Mouse (Mus musculus) forebrain, embryonic 10.5 days (tissue): Measurements from ENCODE around the gene Slc39a11. TPM values are rescaled to one million over a fixed set of nuclear protein-coding genes. Genes with fewer than 3 reads are reported as not detected.

Experiments used
- DNase-seq: peaks from one replicate; pipeline ENCODE4 v3.0.0-alpha.2; 2017; ENCODE audit warnings: low spot score; ENCODE audit errors: extremely low spot score
- H3K27ac ChIP-seq: fragments of 300-500 bp; sonication (generic); 2 replicates; pipeline ENCODE4 v1.5.1; 2016; ENCODE audit warnings: mild to moderate bottlenecking
- H3K27me3 ChIP-seq: fragments of 300-500 bp; sonication (generic); 2 replicates; pipeline ENCODE4 v1.6.1; 2016; ENCODE audit warnings: mild to moderate bottlenecking; ENCODE audit not compliant: poor library complexity, severe bottlenecking
- H3K36me3 ChIP-seq: fragments of 300-500 bp; sonication (generic); replicated peaks from 2 replicates; pipeline ENCODE4 v1.6.1; 2016; ENCODE audit warnings: mild to moderate bottlenecking, moderate library complexity
- H3K4me1 ChIP-seq: fragments of 300-500 bp; sonication (generic); 2 replicates; pipeline ENCODE4 v1.6.1; 2016
- H3K4me3 ChIP-seq: fragments of 300-500 bp; sonication (generic); 2 replicates; pipeline ENCODE4 v1.5.1; 2016; ENCODE audit warnings: mild to moderate bottlenecking, moderate library complexity
- H3K9me3 ChIP-seq: fragments of 300-500 bp; sonication (generic); 2 replicates; pipeline ENCODE4 v1.6.1; 2016; ENCODE audit warnings: mild to moderate bottlenecking, moderate library complexity
- WGBS: fragments of 180-500 bp; shearing (Covaris S2); methylation state at CpG from one replicate; pipeline ENCODE4 v1.1.7; 2016; 5-methylcytosine and 5-hydroxymethylcytosine counted together
- polyA plus RNA-seq: library from polyadenylated mRNA; unstranded; fragments of >200 nt; fragmentation: Nextera tagmentation; extraction: Ambion mirVana; gene quantifications from 2 replicates; pipeline ENCODE4 v1.2.1, GENCODE M21; 2016

Slc39a11 gene
- polyA plus RNA-seq, 1 experiment from 2014 or later, result 18.4 TPM

DNA sequence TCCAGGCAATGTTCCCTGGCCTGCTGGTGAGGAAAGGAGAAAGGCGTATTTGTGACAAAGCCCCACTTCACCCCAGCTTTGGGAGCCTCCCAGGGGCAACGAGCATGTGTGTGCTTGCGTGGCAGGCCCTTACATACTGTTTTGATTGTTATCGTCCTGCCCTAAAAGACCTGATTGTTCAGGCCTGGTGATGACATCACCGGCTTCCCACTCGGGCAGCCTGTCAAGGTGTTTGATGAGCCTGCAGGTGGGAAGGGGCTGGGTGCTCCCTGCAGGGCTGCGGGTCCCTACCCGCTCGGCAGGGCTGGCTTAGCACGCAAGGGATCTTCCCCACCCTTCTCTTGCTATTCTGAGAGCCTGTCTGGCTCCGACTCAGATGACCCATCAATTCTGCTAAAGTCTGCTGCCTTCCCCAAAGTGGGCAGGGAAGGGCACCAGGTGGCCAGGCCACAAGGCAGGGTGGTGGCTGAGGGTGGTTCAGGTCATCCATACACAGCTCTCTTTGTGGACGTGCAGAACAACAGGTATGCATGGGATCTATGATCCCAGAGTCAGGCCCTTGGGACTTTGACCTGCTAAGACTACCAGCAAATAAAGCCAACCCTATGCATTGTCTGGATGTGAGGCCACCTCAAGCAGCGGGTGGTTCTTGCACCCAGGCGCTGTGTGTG is 390.0 kb downstream of the Slc39a11 start:
- WGBS, result 88% methylated on average over 14 of the region's 14 CpGs
- peaks cover 52% of the 10 kb centered on the region for H3K4me1 ChIP-seq

DNA sequence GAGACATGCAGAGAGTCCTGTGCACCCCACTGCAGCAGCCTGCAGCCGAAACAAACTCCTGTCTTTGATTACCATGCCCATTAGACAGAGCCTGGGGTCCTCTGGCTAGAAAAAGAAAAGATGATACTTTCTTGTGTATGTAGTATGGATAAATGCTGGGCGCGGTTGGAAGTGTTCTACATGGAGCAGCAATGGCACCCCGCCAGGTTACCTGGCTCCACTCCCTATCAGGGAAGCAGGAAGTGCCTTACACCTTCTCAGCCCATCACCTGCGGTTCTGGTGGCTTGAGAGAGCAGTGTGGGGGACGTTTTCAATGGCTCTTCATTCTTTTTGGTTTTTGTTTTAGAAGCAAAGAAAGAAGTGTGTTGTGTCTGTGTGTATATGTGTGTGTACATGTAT is 391.9 kb downstream of the Slc39a11 start:
- H3K27ac ChIP-seq, result no peak overlapping the region
- 81% methylated on average over 6 of the region's 6 CpGs for WGBS
- no peaks in the 10 kb centered on the region for H3K36me3 ChIP-seq
- peaks cover 3% of the 10 kb centered on the region; the same call in 1 of the 2 replicates for H3K27me3 ChIP-seq
- peaks cover 64% of the 10 kb centered on the region for H3K4me1 ChIP-seq
- no peaks in the 10 kb centered on the region for H3K9me3 ChIP-seq
- H3K4me3 ChIP-seq, result no peak overlapping the region
- DNase-seq, result no peak

More for the DNA sequence above, 390.0 kb downstream of the Slc39a11 start:
- Histone ChIP-seq H3K27ac (peak overlapping the region; percentile 53; the same call in 1 of the 2 replicates), H3K4me3 (no peak overlapping the region), H3K36me3 (no peaks in the 10 kb centered on the region), H3K9me3 (no peaks in the 10 kb centered on the region), H3K27me3 (peaks cover 3% of the 10 kb centered on the region; the same call in 1 of the 2 replicates)
- no peak for DNase-seq

DNA sequence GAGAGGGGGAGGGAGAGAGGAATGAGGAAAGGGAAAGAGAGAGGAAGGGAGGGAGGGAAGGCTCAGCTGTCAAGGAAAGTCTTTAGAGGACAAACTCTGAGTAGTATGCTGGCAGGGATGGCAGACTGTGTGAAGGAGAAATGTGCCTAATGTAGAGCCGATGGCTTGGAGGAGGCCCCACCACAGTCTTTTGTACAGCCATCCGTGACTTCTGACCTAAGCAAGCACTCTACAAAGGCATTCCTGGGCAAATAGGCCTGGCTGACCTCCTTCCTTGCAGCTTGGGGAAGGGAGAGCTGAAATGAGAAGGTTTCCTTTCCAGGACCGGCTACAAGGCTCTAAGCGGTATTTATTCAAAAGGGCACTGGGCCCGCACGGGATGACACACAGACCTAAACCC is 395.2 kb downstream of the Slc39a11 start:
- WGBS, result 51% methylated on average over 6 of the region's 6 CpGs
- Histone ChIP-seq H3K9me3 (no peaks in the 10 kb centered on the region), H3K4me1 (peaks cover 42% of the 10 kb centered on the region), H3K4me3 (no peak overlapping the region), H3K36me3 (no peaks in the 10 kb centered on the region), H3K27me3 (peaks cover 3% of the 10 kb centered on the region; the same call in 1 of the 2 replicates), H3K27ac (peak overlapping the region; percentile 64)
- DNase-seq, result no peak

DNA sequence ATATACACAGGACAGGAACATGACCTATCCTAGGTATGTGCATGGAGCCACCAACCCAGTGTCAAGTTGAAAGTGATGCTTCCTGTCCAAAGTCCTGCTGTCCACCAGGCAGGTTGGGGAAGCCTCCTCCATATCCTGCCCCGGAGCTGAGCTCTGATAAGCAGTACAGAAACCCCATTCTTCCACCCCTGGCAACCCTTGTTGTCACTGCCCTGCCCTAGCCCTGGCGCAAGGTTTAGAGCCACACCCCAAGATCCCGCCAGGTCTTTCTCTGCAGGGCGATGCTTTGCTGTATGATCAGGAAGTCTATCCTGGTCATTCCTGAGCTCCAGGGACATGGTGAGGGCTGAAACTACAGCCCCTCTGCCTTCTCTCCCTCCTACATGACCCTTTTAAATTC is 396.7 kb downstream of the Slc39a11 start:
- Histone ChIP-seq H3K4me1 (peaks cover 36% of the 10 kb centered on the region), H3K4me3 (no peak overlapping the region), H3K27ac (no peak overlapping the region), H3K9me3 (no peaks in the 10 kb centered on the region), H3K36me3 (no peaks in the 10 kb centered on the region), H3K27me3 (peaks cover 3% of the 10 kb centered on the region; the same call in 1 of the 2 replicates)
- 89% methylated on average over 4 of the region's 4 CpGs for WGBS
- no peak for DNase-seq

DNA sequence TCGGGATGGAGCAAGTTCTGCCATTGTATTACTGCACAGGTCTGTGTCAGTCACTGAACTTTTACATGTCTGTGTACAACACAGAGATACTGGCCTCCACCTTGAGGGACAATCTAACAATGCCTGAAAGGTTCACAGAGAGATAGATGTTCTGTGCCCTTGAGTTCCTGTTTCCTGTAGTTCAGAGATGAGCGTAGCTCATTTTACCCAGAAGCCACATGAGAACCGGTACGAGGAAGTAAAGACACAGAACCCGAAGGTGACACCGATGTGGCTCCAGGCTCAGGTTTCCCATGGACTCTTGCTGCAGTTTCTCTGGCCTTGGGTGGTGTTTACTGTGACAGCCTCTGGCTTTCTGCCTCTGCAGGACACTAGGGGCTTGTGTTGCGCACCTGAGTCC is 398.7 kb downstream of the Slc39a11 start:
- H3K4me1 ChIP-seq, result peaks cover 25% of the 10 kb centered on the region
- H3K4me3 ChIP-seq, result no peak overlapping the region
- H3K36me3 ChIP-seq, result no peaks in the 10 kb centered on the region
- 92% methylated on average over 7 of the region's 7 CpGs for WGBS
- no peaks in the 10 kb centered on the region for H3K9me3 ChIP-seq
- H3K27ac ChIP-seq, result no peak overlapping the region
- H3K27me3 ChIP-seq, result no peaks in the 10 kb centered on the region; the same call in 1 of the 2 replicates
- no peak for DNase-seq

DNA sequence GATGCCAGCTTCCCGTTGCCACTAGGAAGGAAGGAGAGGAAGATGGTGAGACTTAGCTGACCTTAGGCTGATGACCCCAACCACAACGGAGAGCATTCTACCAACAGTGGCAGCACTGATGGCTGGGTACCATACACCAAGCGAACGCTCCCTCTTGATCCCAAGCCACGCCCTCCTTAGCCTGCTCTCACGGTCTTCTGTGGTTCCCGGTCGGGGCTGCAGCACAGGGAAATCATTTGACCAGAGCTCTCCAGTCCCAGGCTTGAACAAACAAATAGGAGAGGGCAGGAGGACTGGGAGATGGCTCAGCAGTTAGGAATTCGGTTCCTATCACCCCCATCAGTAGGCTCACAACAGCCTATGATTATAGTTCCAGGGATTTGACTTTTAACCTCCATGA is 403.4 kb downstream of the Slc39a11 start:
- Histone ChIP-seq H3K9me3 (no peaks in the 10 kb centered on the region), H3K27me3 (no peaks in the 10 kb centered on the region), H3K36me3 (no peaks in the 10 kb centered on the region), H3K4me1 (peaks cover 5% of the 10 kb centered on the region; the same call in 1 of the 2 replicates), H3K27ac (no peak overlapping the region), H3K4me3 (no peak overlapping the region)
- WGBS, result 84% methylated on average over 9 of the region's 9 CpGs
- DNase-seq, result no peak

DNA sequence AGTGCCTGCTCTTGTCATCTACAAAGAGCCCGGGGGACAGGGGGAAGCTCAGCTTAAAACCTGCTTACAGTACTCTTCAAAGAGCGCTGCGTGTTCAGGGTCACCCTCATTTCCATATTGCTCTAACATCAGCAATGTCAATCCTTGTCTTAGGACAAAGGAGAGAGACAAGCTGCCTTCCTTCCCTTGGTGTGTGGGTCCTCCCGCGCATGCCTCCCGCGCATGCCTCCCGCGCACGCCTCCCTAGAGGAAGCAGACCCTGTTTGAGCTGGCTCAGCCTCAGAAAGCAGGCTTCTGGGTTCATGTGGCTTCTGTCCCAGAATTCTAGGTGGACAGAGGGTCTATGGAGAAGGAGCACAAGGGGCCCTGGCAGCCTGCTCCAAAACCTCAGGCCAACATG is 404.2 kb downstream of the Slc39a11 start:
- no peak for DNase-seq
- Histone ChIP-seq H3K27me3 (no peaks in the 10 kb centered on the region), H3K4me3 (no peak overlapping the region), H3K27ac (no peak overlapping the region), H3K9me3 (no peaks in the 10 kb centered on the region), H3K36me3 (no peaks in the 10 kb centered on the region), H3K4me1 (peaks cover 5% of the 10 kb centered on the region; the same call in 1 of the 2 replicates)
- 92% methylated on average over 10 of the region's 10 CpGs for WGBS

DNA sequence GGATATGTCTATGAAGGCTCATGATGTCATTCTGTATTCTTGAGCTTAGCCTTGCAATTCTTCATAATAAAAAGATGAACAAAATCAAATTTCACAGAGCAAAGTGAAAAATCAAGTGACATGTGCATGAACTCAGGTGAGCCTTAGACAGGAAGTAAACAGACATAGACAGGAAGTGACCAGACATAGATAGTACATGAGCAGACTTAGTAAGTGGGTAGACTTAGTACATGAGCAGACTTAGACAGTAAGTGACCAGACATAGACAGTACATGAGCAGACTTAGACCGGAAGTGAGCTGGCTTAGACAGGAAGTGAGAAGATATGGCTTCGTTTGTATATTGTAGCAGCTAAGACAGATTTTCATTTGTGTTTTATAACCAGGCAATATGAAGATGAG is 415.4 kb downstream of the Slc39a11 start:
- WGBS, result 92% methylated on average over 2 of the region's 2 CpGs
- H3K36me3 ChIP-seq, result no peaks in the 10 kb centered on the region
- H3K4me3 ChIP-seq, result no peak overlapping the region
- H3K27ac ChIP-seq, result no peak overlapping the region
- peaks cover 24% of the 10 kb centered on the region for H3K27me3 ChIP-seq
- H3K4me1 ChIP-seq, result peaks cover 27% of the 10 kb centered on the region
- DNase-seq, result no peak
- no peaks in the 10 kb centered on the region for H3K9me3 ChIP-seq

DNA sequence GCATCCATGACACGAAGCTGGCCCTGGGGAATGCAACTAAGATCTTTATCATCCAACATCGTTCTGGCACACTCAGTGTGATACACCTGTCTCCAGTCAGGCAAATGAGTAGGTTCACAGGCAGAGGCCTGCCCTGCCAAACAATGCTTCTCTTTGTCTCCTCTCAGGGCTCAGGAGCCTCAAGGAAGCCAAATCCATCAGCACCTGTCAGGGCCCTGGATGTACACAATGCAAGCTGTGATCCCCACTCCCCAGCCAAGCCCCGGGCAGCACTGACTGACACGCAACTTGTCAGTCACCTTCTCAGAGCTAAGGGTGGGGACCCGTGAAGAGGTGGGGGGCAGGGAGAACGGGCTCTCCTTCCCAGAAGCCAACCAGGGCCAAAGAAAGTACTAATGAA is 417.8 kb downstream of the Slc39a11 start:
- WGBS, result 16% methylated on average over 6 of the region's 6 CpGs
- H3K4me3 ChIP-seq, result no peak overlapping the region
- peak overlapping the region; percentile 56 for H3K27ac ChIP-seq
- peaks cover 41% of the 10 kb centered on the region for H3K27me3 ChIP-seq
- no peak for DNase-seq
- H3K4me1 ChIP-seq, result peaks cover 27% of the 10 kb centered on the region
- no peaks in the 10 kb centered on the region for H3K36me3 ChIP-seq
- no peaks in the 10 kb centered on the region for H3K9me3 ChIP-seq

DNA sequence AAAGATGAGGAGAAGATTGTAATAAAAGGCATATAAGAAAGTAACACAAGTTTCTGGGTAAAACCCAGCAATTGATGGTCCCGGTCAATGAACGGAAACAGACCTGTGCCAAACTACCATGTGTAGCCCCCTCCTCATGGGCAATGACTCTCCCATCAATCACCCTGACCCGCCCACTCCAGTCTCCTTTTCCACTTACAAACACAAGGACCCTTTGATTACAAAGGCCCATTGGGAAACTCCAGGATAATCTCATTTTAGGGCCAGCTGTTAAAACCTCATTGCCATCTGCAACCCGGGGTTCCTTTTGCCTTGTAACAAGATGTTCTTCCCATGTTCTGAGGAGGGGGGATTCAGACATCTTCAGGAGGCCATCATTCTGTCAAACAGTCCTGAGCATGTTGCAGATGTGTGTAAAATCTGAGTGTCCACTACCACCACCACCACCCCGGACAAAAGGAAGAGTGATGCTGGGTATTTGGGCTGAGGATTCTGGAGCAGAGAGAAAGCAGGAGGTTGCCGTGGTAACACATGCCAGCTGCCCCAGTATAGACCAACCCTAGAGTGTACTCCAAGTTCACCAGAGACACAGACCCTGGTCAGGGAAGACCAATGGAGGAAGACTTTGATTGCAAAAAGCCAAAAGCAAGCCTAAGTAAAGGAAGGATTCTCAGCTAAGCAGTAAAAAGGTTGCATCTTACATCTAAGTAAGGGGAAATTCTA is 419.3 kb downstream of the Slc39a11 start:
- WGBS, result 67% methylated on average over 6 of the region's 6 CpGs
- Histone ChIP-seq H3K4me1 (peaks cover 35% of the 10 kb centered on the region), H3K4me3 (no peak overlapping the region), H3K27ac (no peak overlapping the region), H3K36me3 (no peaks in the 10 kb centered on the region), H3K9me3 (no peaks in the 10 kb centered on the region), H3K27me3 (peaks cover 52% of the 10 kb centered on the region)
- no peak for DNase-seq

DNA sequence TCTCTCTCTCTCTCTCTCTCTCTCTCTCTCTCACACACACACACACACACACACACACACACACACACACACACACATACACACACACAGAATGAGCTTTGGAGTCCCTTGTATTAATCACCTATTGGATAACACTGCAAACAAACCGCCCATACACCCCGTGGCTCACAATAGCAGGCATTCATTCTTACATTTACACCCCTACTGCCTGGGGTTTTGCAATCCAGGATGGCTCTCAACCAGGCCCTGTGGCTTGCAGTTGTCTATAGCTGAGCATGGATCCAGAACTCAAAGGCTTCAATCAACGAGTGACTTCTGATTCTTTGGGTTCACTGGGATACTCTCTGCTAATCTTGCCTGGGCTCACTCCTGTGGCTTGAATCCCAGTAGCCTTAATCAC is 424.1 kb downstream of the Slc39a11 start:
- peaks cover 77% of the 10 kb centered on the region for H3K27me3 ChIP-seq
- no peaks in the 10 kb centered on the region for H3K9me3 ChIP-seq
- H3K4me1 ChIP-seq, result peaks cover 32% of the 10 kb centered on the region
- 57% methylated on average over 3 of the region's 3 CpGs for WGBS
- H3K27ac ChIP-seq, result no peak overlapping the region
- DNase-seq, result no peak
- no peaks in the 10 kb centered on the region for H3K36me3 ChIP-seq
- H3K4me3 ChIP-seq, result no peak overlapping the region

DNA sequence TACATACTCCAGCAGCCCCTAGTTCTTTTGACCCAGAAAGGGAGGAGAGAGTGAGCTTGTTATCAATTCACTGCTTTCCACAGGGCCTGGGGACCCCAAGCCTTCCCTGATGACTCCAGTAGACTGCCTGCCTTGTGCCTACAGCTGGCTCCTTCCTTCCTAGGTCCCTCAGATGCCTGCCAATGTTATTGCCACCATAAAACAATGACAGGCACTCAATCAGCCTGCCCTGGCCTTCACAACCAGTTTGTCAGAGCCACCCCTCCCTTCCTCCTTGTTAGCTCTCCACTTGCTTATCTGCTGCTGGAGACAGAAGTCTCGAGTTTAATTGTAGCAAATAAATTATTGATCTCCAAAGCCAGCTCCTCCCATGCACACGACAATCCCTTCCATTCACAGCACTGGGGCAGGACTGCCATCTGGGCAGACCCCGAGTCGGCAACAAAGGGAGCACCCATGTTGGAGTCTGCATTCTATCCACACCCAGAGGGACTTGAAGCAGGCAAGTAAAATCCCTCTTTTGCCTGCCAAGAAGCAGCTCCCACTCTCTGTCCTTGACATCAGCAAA is 426.0 kb downstream of the Slc39a11 start:
- H3K9me3 ChIP-seq, result peaks cover 5% of the 10 kb centered on the region; the same call in 1 of the 2 replicates
- H3K4me3 ChIP-seq, result no peak overlapping the region
- WGBS, result 79% methylated on average over 4 of the region's 4 CpGs
- H3K36me3 ChIP-seq, result no peaks in the 10 kb centered on the region
- peaks cover 26% of the 10 kb centered on the region for H3K4me1 ChIP-seq
- H3K27me3 ChIP-seq, result peaks cover 82% of the 10 kb centered on the region
- no peak for DNase-seq
- H3K27ac ChIP-seq, result no peak overlapping the region
